Mouse (Mus musculus) limb, embryonic 15.5 days (tissue): Measurements from ENCODE around the gene Hcls1. TPM values are rescaled to one million over a fixed set of nuclear protein-coding genes. Genes with fewer than 3 reads are reported as not detected.
A peak's percentile ranks its signal among the peaks of the same experiment; 100 is the strongest.

Experiments used
- ATAC-seq: fragments of 200-750 bp; cut with Nextera tagmentation; 2 replicates; pipeline ENCODE4 v1.8.0; 2017; ENCODE audit warnings: low read depth, moderate TSS enrichment; ENCODE audit not compliant: insufficient number of reproducible peaks, low FRiP score, low TSS enrichment
- H3K27ac ChIP-seq: fragments of 300-500 bp; sonication (generic); 2 replicates; pipeline ENCODE4 v1.5.1; 2015; ENCODE audit warnings: moderate library complexity, mild to moderate bottlenecking, inconsistent platforms
- H3K27me3 ChIP-seq: fragments of 300-500 bp; sonication (generic); 2 replicates; pipeline ENCODE4 v1.6.1; 2015; ENCODE audit warnings: inconsistent platforms
- H3K36me3 ChIP-seq: fragments of 300-500 bp; sonication (generic); 2 replicates; pipeline ENCODE4 v1.6.1; 2015; ENCODE audit warnings: inconsistent platforms
- H3K4me1 ChIP-seq: fragments of 300-500 bp; sonication (generic); 2 replicates; pipeline ENCODE4 v1.6.1; 2015; ENCODE audit warnings: inconsistent platforms
- H3K4me2 ChIP-seq: fragments of 300-500 bp; sonication (generic); 2 replicates; pipeline ENCODE4 v1.6.1; 2015; ENCODE audit warnings: mild to moderate bottlenecking, inconsistent platforms
- H3K4me3 ChIP-seq: fragments of 300-500 bp; sonication (generic); 2 replicates; pipeline ENCODE4 v1.5.1; 2015; ENCODE audit warnings: mild to moderate bottlenecking, inconsistent platforms
- H3K9ac ChIP-seq: fragments of 300-500 bp; sonication (generic); 2 replicates; pipeline ENCODE4 v1.6.1; 2015; ENCODE audit warnings: inconsistent platforms
- H3K9me3 ChIP-seq: fragments of 300-500 bp; sonication (generic); 2 replicates; pipeline ENCODE4 v1.6.1; 2016; ENCODE audit warnings: inconsistent platforms
- WGBS: fragments of 180-500 bp; shearing (Covaris S2); methylation state at CpG from one replicate; pipeline ENCODE4 v1.1.7; 2015; 5-methylcytosine and 5-hydroxymethylcytosine counted together
- polyA plus RNA-seq: library from polyadenylated mRNA; unstranded; fragments of >200 nt; fragmentation: Nextera tagmentation; extraction: Ambion mirVana; gene quantifications from 2 replicates; pipeline ENCODE4 v1.2.1, GENCODE M21; 2015

Gene Hcls1
- 7.6 and 9.1 TPM in 2 replicates for polyA plus RNA-seq

DNA sequence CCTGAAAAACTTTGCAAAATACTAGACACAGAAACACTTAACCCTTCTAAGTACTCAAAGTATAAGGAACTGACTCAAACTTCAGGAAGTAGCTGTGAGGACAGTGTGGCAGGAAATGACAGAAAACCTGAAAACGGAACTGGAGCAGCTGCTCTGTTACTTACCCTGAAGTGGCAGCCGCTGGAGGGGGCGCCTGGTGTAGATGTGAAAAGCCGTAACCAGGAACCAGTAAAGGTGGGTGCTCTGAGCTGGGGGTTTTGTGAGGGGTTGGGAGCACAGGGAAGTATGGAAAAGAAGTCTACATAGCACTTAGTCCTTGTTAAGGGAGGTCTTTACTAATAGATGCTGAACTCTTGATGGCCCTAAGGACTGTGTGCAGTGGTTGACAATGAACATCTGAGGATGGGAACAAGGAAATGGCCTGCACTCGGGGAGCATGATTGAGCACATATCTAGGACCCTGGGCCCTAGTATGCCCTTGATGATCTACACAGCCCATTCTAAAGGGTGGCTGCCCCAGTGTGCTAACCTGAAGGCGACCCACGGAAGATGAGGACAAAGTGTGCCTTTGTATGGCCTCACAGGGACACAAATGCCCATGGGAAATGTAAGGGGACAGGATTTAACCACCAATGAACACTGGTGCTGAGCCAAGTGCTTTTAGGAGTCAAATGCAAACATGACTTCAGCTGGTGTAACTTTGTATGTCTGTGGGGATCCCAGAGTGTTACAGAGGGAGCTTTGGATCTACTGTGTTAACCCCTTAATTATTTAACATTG, at the start of gene Hcls1:
Hcls1 (plus strand) TSS at position 143 of the 780 bp plus-strand sequence.
- Histone ChIP-seq H3K9ac (no peak within 1 kb of the TSS), H3K36me3 (peaks cover 34% of the 10 kb centered on the region), H3K4me1 (0 out of 2 replicates have a peak, but pooled peaks cover 2% of the 10 kb centered on the region), H3K4me3 (no peak within 1 kb of the TSS), H3K27me3 (no peaks in the 10 kb centered on the region), H3K9me3 (no peaks in the 10 kb centered on the region), H3K27ac (peak within 1 kb of the TSS; percentile 8; the same call in 1 of the 2 replicates), H3K4me2 (no peak within 1 kb of the TSS)
- ATAC-seq: no peak
- 63% methylated on average over 7 of the region's 7 CpGs for WGBS

DNA sequence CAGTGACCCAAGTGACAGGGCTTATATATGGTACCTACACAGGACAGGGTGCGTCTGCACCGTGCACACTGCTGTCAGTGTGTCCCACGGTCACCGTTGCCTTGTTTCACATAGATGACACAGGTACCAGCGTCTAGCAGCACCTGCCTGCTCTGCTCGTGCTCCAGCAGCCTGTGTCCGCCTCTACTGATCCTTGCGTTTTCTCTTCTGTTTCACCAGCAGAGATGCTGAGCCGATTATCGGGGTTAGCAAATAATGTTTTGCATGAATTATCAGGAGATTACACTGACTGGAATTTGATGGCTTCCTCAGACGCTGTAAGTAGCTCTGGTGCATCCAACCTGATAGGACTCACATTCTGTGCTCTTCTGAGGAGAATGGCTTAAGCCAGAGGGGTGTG, 48.9 kb upstream of the Hcls1 start:
- no peaks in the 10 kb centered on the region for H3K27me3 ChIP-seq
- H3K9ac ChIP-seq: no peak overlapping the region
- no peaks in the 10 kb centered on the region for H3K9me3 ChIP-seq
- WGBS: 95% methylated on average over 11 of the region's 11 CpGs
- H3K4me1 ChIP-seq: no peaks in the 10 kb centered on the region
- H3K4me2 ChIP-seq: no peak overlapping the region
- ATAC-seq: no peak
- no peak overlapping the region for H3K27ac ChIP-seq
- H3K4me3 ChIP-seq: no peak overlapping the region
- H3K36me3 ChIP-seq: peaks cover 44% of the 10 kb centered on the region

GRCm38 (mm10) chr16:36887546-36887945, 47.2 kb upstream of the Hcls1 start:
- H3K27ac ChIP-seq: no peak overlapping the region
- no peak overlapping the region for H3K4me3 ChIP-seq
- peaks cover 60% of the 10 kb centered on the region for H3K36me3 ChIP-seq
- no peaks in the 10 kb centered on the region for H3K9me3 ChIP-seq
- no peak overlapping the region for H3K9ac ChIP-seq
- H3K27me3 ChIP-seq: no peaks in the 10 kb centered on the region
- ATAC-seq: no peak
- WGBS: 80% methylated on average over 5 of the region's 5 CpGs
- no peaks in the 10 kb centered on the region for H3K4me1 ChIP-seq
- no peak overlapping the region for H3K4me2 ChIP-seq

DNA sequence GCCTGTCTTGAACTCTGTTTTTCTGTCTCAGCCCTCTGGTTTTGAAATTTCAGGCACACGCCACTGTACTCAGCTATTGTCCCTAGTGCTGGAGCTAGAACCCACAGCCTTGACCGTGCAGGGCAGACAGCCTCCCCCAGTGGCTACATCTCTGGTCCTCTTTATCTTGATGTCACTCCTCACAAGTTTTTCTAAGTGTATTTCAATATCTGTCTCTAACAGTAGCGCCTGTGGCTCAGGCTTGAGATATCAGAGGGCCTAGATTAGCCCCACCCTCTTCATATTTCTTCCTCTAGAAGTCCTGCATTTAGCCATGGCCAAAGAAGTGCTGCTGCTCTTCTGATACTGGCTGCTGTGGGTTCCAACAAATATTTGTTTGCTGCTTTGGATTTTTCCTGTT, 44.2 kb upstream of the Hcls1 start:
- Histone ChIP-seq H3K9ac (no peak overlapping the region), H3K27me3 (no peaks in the 10 kb centered on the region), H3K4me3 (no peak overlapping the region), H3K27ac (no peak overlapping the region), H3K4me1 (no peaks in the 10 kb centered on the region), H3K9me3 (no peaks in the 10 kb centered on the region), H3K36me3 (peaks cover 88% of the 10 kb centered on the region), H3K4me2 (no peak overlapping the region)
- ATAC-seq: no peak
- 93% methylated on average over 3 of the region's 3 CpGs for WGBS

GRCm38 (mm10) chr16:36891415-36891814, 43.4 kb upstream of the Hcls1 start:
- Histone ChIP-seq H3K4me2 (no peak overlapping the region), H3K9ac (no peak overlapping the region), H3K27me3 (no peaks in the 10 kb centered on the region), H3K27ac (no peak overlapping the region), H3K4me3 (no peak overlapping the region), H3K4me1 (no peaks in the 10 kb centered on the region), H3K36me3 (peaks cover 87% of the 10 kb centered on the region), H3K9me3 (no peaks in the 10 kb centered on the region)
- WGBS: 89% methylated on average over 4 of the region's 4 CpGs
- ATAC-seq: no peak

- 91% methylated on average over 10 of the region's 10 CpGs for WGBS
- Histone ChIP-seq H3K9ac (no peak overlapping the region), H3K27ac (no peak overlapping the region), H3K36me3 (peaks cover 86% of the 10 kb centered on the region), H3K4me1 (no peaks in the 10 kb centered on the region), H3K9me3 (no peaks in the 10 kb centered on the region), H3K4me2 (no peak overlapping the region), H3K27me3 (no peaks in the 10 kb centered on the region), H3K4me3 (no peak overlapping the region)
- ATAC-seq: no peak
Observed at GRCm38 (mm10) chr16:36893317-36893716, 41.5 kb upstream of the Hcls1 start.

DNA sequence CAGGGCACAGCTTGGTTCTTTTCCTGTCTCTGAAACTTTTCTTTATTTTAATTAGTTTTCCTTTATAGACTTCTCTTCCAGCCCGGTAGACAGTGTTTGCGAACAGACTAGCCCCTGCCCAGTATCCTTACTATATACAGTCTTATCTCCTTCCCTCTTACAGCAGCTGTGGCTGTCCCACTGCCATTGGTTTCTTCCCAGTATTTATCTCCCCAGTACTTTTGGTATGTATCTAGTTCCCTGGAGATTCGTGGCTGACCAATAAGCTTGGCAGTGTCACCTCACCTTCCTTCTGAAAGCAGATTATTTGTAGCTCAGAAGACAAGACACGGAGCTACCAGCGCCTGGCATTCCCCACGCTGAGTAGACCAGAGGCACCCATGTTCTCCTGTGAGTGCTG, 38.1 kb upstream of the Hcls1 start:
- Histone ChIP-seq H3K4me2 (no peak overlapping the region), H3K9ac (no peak overlapping the region), H3K9me3 (no peaks in the 10 kb centered on the region), H3K4me1 (no peaks in the 10 kb centered on the region), H3K27ac (no peak overlapping the region), H3K4me3 (no peak overlapping the region), H3K36me3 (peaks cover 87% of the 10 kb centered on the region), H3K27me3 (no peaks in the 10 kb centered on the region)
- no peak for ATAC-seq
- WGBS: 92% methylated on average over 6 of the region's 6 CpGs

DNA sequence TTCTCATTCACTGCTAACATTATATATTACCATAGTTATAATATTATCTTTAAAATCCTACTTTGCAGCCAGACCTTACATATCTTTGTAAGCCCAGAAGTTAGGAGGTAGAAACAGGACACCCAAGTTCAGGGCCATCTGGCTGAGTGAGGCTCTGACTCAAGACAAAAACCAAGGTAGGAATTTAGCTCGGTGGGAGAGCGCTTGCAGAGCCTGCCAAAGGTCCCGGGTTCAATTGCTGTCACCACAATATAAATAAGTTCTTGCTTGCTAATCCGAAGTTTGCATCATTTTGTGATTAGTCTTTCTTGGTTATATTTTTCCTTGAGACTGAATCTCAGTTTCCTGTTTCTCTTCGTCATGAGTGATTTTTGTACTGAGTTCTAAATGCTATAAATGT, 31.6 kb upstream of the Hcls1 start:
- Histone ChIP-seq H3K4me3 (no peak overlapping the region), H3K27me3 (no peaks in the 10 kb centered on the region), H3K9me3 (no peaks in the 10 kb centered on the region), H3K4me2 (no peak overlapping the region), H3K9ac (no peak overlapping the region), H3K4me1 (no peaks in the 10 kb centered on the region), H3K36me3 (peaks cover 70% of the 10 kb centered on the region), H3K27ac (no peak overlapping the region)
- WGBS: 87% methylated on average over 5 of the region's 5 CpGs
- no peak for ATAC-seq

GRCm38 (mm10) chr16:36911909-36912308, 22.9 kb upstream of the Hcls1 start:
- no peak for ATAC-seq
- H3K4me3 ChIP-seq: no peak overlapping the region

GRCm38 (mm10) chr16:36912311-36912710, 22.5 kb upstream of the Hcls1 start:
- H3K27ac ChIP-seq: no peak overlapping the region

More at GRCm38 (mm10) chr16:36911909-36912308, 22.9 kb upstream of the Hcls1 start:
- no peak overlapping the region for H3K27ac ChIP-seq
- no peaks in the 10 kb centered on the region for H3K4me1 ChIP-seq
- 78% methylated on average over 10 of the region's 10 CpGs for WGBS
- no peak overlapping the region for H3K9ac ChIP-seq
- no peaks in the 10 kb centered on the region for H3K27me3 ChIP-seq
- no peaks in the 10 kb centered on the region for H3K9me3 ChIP-seq
- peaks cover 70% of the 10 kb centered on the region for H3K36me3 ChIP-seq
- no peak overlapping the region for H3K4me2 ChIP-seq

DNA sequence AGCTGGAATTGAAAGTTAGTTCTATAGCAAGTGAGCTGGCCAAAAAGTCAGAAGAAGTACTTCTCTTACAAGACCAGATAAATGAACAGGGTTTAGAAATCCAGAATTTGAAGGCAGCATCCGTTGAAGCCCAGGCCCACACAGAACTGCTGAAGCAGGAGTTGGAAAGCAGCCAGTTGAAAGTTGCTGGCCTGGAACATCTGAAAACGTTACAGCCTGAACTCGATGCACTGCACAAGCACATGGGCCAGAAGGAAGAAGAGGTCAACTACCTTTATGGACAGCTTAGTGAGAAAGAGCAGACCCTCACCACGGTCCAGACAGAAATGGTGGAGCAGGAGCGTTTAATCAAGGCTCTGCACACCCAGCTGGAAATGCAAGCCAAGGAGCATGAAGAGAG, 20.6 kb upstream of the Hcls1 start:
- Histone ChIP-seq H3K4me1 (no peaks in the 10 kb centered on the region), H3K27me3 (no peaks in the 10 kb centered on the region), H3K9ac (no peak overlapping the region), H3K36me3 (peaks cover 76% of the 10 kb centered on the region), H3K4me2 (no peak overlapping the region), H3K9me3 (no peaks in the 10 kb centered on the region), H3K4me3 (no peak overlapping the region), H3K27ac (no peak overlapping the region)
- ATAC-seq: no peak
- 76% methylated on average over 5 of the region's 5 CpGs for WGBS

More at GRCm38 (mm10) chr16:36912311-36912710, 22.5 kb upstream of the Hcls1 start:
- no peaks in the 10 kb centered on the region for H3K4me1 ChIP-seq
- no peak overlapping the region for H3K4me3 ChIP-seq
- no peaks in the 10 kb centered on the region for H3K27me3 ChIP-seq
- H3K9me3 ChIP-seq: no peaks in the 10 kb centered on the region
- no peak overlapping the region for H3K9ac ChIP-seq
- peaks cover 70% of the 10 kb centered on the region for H3K36me3 ChIP-seq
- 87% methylated on average over 13 of the region's 13 CpGs for WGBS
- ATAC-seq: no peak
- H3K4me2 ChIP-seq: no peak overlapping the region

DNA sequence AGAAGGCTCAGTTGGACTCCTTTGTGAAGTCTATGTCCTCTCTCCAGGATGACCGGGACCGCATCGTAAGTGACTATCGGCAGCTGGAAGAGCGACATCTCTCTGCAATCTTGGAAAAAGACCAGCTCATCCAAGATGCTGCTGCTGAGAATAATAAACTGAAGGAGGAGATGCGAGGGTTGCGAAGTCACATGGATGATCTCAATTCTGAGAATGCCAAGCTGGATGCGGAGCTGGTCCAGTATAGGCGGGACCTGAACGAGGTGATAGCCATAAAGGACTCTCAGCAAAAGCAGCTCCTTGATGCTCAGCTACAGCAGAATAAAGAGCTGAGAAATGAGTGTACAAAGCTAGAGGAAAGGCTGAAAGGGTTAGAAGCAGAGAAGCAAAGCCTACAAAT, 16.3 kb upstream of the Hcls1 start:
- Histone ChIP-seq H3K9me3 (no peaks in the 10 kb centered on the region), H3K27me3 (no peaks in the 10 kb centered on the region), H3K4me1 (no peaks in the 10 kb centered on the region), H3K4me2 (no peak overlapping the region), H3K9ac (no peak overlapping the region), H3K36me3 (peaks cover 91% of the 10 kb centered on the region), H3K27ac (no peak overlapping the region), H3K4me3 (no peak overlapping the region)
- WGBS: 97% methylated on average over 10 of the region's 10 CpGs
- ATAC-seq: no peak
